ENCODE assay signal across 8 mouse cellular contexts in the genomic region with DNA sequence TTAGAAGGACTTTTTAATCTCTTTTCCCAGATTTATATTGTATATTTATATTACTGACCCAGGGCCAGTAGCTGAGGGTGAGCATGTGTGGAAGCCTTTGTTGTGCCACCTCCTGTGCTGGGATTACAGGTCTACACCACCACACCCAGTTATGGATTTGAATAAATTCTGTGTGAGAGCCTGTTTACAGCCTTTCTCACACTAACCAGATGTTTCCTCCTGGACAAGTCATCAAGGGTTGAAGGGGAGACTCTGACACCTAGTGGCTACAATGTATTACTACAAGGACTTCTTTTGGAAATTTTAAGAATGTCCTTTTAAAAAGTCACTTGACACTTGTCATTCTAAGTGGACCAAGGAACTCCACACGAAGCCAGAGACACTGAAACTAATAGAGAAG. TPM values are rescaled to one million over a fixed set of nuclear protein-coding genes. Genes with fewer than 3 reads are reported as not detected.
DNase-seq lines count a peak whose midpoint lies in the region; ATAC-seq lines count a peak whose summit lies in the region.

No protein-coding gene starts in this region.

- no peaks in the 10 kb centered on the region for H3K27me3 ChIP-seq in heart, embryonic 10.5 days (ENCODE audit: insufficient read depth, poor library complexity, severe bottlenecking)
- no peaks in the 10 kb centered on the region for H3K27me3 ChIP-seq in liver, embryonic 16.5 days (ENCODE audit: control insufficient read depth, insufficient read depth, low read depth, low read length)

- H3K36me3 ChIP-seq in heart, embryonic 10.5 days, result no peaks in the 10 kb centered on the region
- no peaks in the 10 kb centered on the region for H3K36me3 ChIP-seq in liver, embryonic 16.5 days (ENCODE audit: control insufficient read depth, insufficient read depth)

- no peak overlapping the region for H3K4me2 ChIP-seq in liver, embryonic 16.5 days (ENCODE audit: low read depth, low read length)

- DNase-seq in heart, adult 18-20 months, result peak; percentile 6 to 25
- no peak for DNase-seq in heart, embryonic 10.5 days (ENCODE audit: low spot score)
- DNase-seq in 3T3-L1 (ENCODE audit: low read depth, low spot score) (peak; percentile 77), adipocyte (ENCODE audit: low spot score) (peak; percentile 73)
- no peak for DNase-seq in testis, postnatal 14 days (ENCODE audit: low spot score)
- DNase-seq in thymus, postnatal 25 days, result no peak
- DNase-seq in layer of hippocampus, adult 9-11 months, result no peak

- no peak overlapping the region for H3K9ac ChIP-seq in liver, embryonic 16.5 days (ENCODE audit: low read depth, low read length)

- no peaks in the 10 kb centered on the region for H3K4me1 ChIP-seq in heart, embryonic 10.5 days
- H3K4me1 ChIP-seq in liver, embryonic 16.5 days (ENCODE audit: control insufficient read depth, low read depth, low read length), result peaks cover 3% of the 10 kb centered on the region

- ATAC-seq in liver, embryonic 16.5 days (ENCODE audit: low read depth), result 0 out of 2 replicates have a peak, but pooled peaks have one; percentile 19

- H3K9me3 ChIP-seq in heart, embryonic 10.5 days, result no peaks in the 10 kb centered on the region
- no peaks in the 10 kb centered on the region for H3K9me3 ChIP-seq in liver, embryonic 16.5 days (replicated peaks; ENCODE audit: control insufficient read depth, low read length)

- H3K27ac ChIP-seq in heart, embryonic 10.5 days, result no peak overlapping the region
- no peak overlapping the region for H3K27ac ChIP-seq in liver, embryonic 16.5 days (ENCODE audit: low read length)

- no peak overlapping the region for H3K4me3 ChIP-seq in heart, embryonic 10.5 days
- H3K4me3 ChIP-seq in liver, embryonic 16.5 days (ENCODE audit: low read depth, low read length), result no peak overlapping the region

- 3% methylated on average over 1 of the region's 1 CpGs for WGBS in heart, embryonic 10.5 days
- WGBS in liver, embryonic 16.5 days (ENCODE audit: insufficient replicate concordance), result 0% methylated on average over 1 of the region's 1 CpGs

RNA-seq across cellular contexts. Expression of a gene that starts 28.7 kb away (rescaled TPM):
- total RNA-seq in heart, adult 18-20 months (2021), result 1 to 10 TPM; 3.0 to 3.7 TPM
- 0.38 and 0.68 TPM in 2 replicates for polyA plus RNA-seq in heart, embryonic 10.5 days (2016; fragmentation: Nextera tagmentation; extraction: Ambion mirVana)
- 0.78 and 1.0 TPM in 2 replicates for polyA plus RNA-seq in liver, embryonic 16.5 days (2015; fragmentation: Nextera tagmentation; extraction: Ambion mirVana)

Comparison
In these comparisons a context has a peak if more than half of its experiments do, and no peak if none do; other contexts are left out.
1. DNase-seq: peak in heart, adult 18-20 months (2 of 2), 3T3-L1 (single experiment) and adipocyte (single experiment); none in heart, embryonic 10.5 days (single experiment), testis, postnatal 14 days (single experiment), thymus, postnatal 25 days (single experiment) and layer of hippocampus, adult 9-11 months (single experiment).